Mouse (Mus musculus) retina, adult 2 months (tissue): Measurements from ENCODE around the gene Ahnak2.

Experiments used
- DNase-seq: peaks from one replicate; pipeline ENCODE4 v3.0.0-alpha.2; 2012; ENCODE audit warnings: low read depth, low spot score

The Ahnak2 gene

GRCm38 (mm10) chr12:112796551-112797510 is 5.6 kb downstream of the Ahnak2 start:
- no peak for DNase-seq

- no peak for DNase-seq
Observed at GRCm38 (mm10) chr12:112795466-112796104, 6.9 kb downstream of the Ahnak2 start.

GRCm38 (mm10) chr12:112794998-112795397 is 7.5 kb downstream of the Ahnak2 start:
- DNase-seq: no peak

- no peak for DNase-seq
Observed at GRCm38 (mm10) chr12:112794356-112794816, 8.1 kb downstream of the Ahnak2 start.

GRCm38 (mm10) chr12:112793601-112794355 is 8.7 kb downstream of the Ahnak2 start:
- DNase-seq: no peak

- no peak for DNase-seq
Observed at GRCm38 (mm10) chr12:112791026-112791425, 11.4 kb downstream of the Ahnak2 start.

GRCm38 (mm10) chr12:112774481-112774880 is 28.0 kb downstream of the Ahnak2 start:
- no peak for DNase-seq

- DNase-seq: no peak
Observed at GRCm38 (mm10) chr12:112774026-112774425, 28.4 kb downstream of the Ahnak2 start.

GRCm38 (mm10) chr12:112773366-112773765 is 29.1 kb downstream of the Ahnak2 start:
- DNase-seq: no peak

GRCm38 (mm10) chr12:112772306-112772705 is 30.2 kb downstream of the Ahnak2 start:
- no peak for DNase-seq

- DNase-seq: no peak
Observed at GRCm38 (mm10) chr12:112770396-112770795, 32.1 kb downstream of the Ahnak2 start.

GRCm38 (mm10) chr12:112769751-112770150 is 32.7 kb downstream of the Ahnak2 start:
- DNase-seq: no peak

GRCm38 (mm10) chr12:112769031-112769430 is 33.4 kb downstream of the Ahnak2 start:
- DNase-seq: no peak

GRCm38 (mm10) chr12:112768166-112768565 is 34.3 kb downstream of the Ahnak2 start:
- no peak for DNase-seq

GRCm38 (mm10) chr12:112767036-112767890 is 35.2 kb downstream of the Ahnak2 start:
- no peak for DNase-seq

- DNase-seq: no peak
Observed at GRCm38 (mm10) chr12:112766586-112766985, 35.9 kb downstream of the Ahnak2 start.

- DNase-seq: no peak
Observed at GRCm38 (mm10) chr12:112764991-112765390, 37.5 kb downstream of the Ahnak2 start.

- DNase-seq: no peak
Observed at GRCm38 (mm10) chr12:112764141-112764540, 38.3 kb downstream of the Ahnak2 start.

GRCm38 (mm10) chr12:112763176-112763575 is 39.3 kb downstream of the Ahnak2 start:
- no peak for DNase-seq

GRCm38 (mm10) chr12:112762018-112762417 is 40.4 kb downstream of the Ahnak2 start:
- no peak for DNase-seq

- DNase-seq: no peak
Observed at GRCm38 (mm10) chr12:112761411-112761810, 41.0 kb downstream of the Ahnak2 start.
